11 mouse cellular contexts compared by ENCODE assay signal in genomic region chr3:105047616-105048015, GRCm38 (mm10). TPM values are rescaled to one million over a fixed set of nuclear protein-coding genes. Genes with fewer than 3 reads are reported as not detected.
DNase-seq lines count a peak whose midpoint lies in the region; ATAC-seq and TF ChIP-seq lines count a peak whose summit lies in the region.
"Had no signal": no experiment of that assay in that cellular context is flagged by ENCODE, and none has a peak within 500 bp of the region (broad histone marks: within the 10 kb centered on the region; RNA-seq: fewer than 3 reads in every experiment).

No protein-coding gene starts in this region.

- no peak for TF ChIP-seq CTCF in kidney, adult 2 months (conservative IDR thresholded peaks at IDR 0.05; ENCODE audit: insufficient read depth, insufficient read length, low read depth, low read length)

- no peak for TF ChIP-seq POLR2A in kidney, adult 2 months (IDR thresholded peaks at IDR 0.05; ENCODE audit: low read depth, low read length)

- no peaks in the 10 kb centered on the region for H3K36me3 ChIP-seq in kidney, adult 2 months (ENCODE audit: control insufficient read depth, insufficient read depth, low read length)
- no peaks in the 10 kb centered on the region for H3K36me3 ChIP-seq in kidney, embryonic 14.5 days (ENCODE audit: control insufficient read depth, insufficient read depth, low read length)
- peaks cover 23% of the 10 kb centered on the region for H3K36me3 ChIP-seq in limb, embryonic 10.5 days
- H3K36me3 ChIP-seq: embryonic facial prominence, embryonic 12.5 days had no signal

- ATAC-seq in kidney, embryonic 14.5 days (ENCODE audit: low FRiP score, low TSS enrichment), result no peak
- ATAC-seq in CD4-positive, CD25-positive, alpha-beta regulatory T cell, adult 4 months, result no peak

- 22% methylated on average over 8 of the region's 8 CpGs for WGBS in kidney, adult 2 months
- 55% methylated on average over 8 of the region's 8 CpGs for WGBS in kidney, embryonic 14.5 days
- 48% methylated on average over 8 of the region's 8 CpGs for WGBS in limb, embryonic 10.5 days

- no peak overlapping the region for H3K9ac ChIP-seq in kidney, embryonic 14.5 days (ENCODE audit: low read depth, low read length)
- H3K9ac ChIP-seq: embryonic facial prominence, embryonic 12.5 days had no signal

- H3K27ac ChIP-seq in kidney, adult 2 months (ENCODE audit: insufficient read depth, low read depth, low read length), result peak overlapping the region; percentile 42; the same call in 1 of the 2 replicates
- H3K27ac ChIP-seq in kidney, embryonic 14.5 days (ENCODE audit: low read depth, low read length), result no peak overlapping the region
- H3K27ac ChIP-seq in limb, embryonic 10.5 days, result peak overlapping the region; percentile 51; the same call in 1 of the 2 replicates
- H3K27ac ChIP-seq: embryonic facial prominence, embryonic 12.5 days had no signal

- H3K9me3 ChIP-seq in kidney, embryonic 14.5 days (ENCODE audit: control insufficient read depth, low read length), result no peaks in the 10 kb centered on the region
- no peaks in the 10 kb centered on the region for H3K9me3 ChIP-seq in limb, embryonic 10.5 days (replicated peaks)
- H3K9me3 ChIP-seq: embryonic facial prominence, embryonic 12.5 days had no signal

- H3K4me3 ChIP-seq in kidney, adult 2 months (ENCODE audit: insufficient read depth, low read depth, low read length), result no peak overlapping the region
- H3K4me3 ChIP-seq in kidney, embryonic 14.5 days (ENCODE audit: low read length), result no peak overlapping the region
- no peak overlapping the region for H3K4me3 ChIP-seq in limb, embryonic 10.5 days
- H3K4me3 ChIP-seq: embryonic facial prominence, embryonic 12.5 days had no signal

- H3K4me2 ChIP-seq in kidney, embryonic 14.5 days (replicated peaks; ENCODE audit: low read depth, low read length), result no peak overlapping the region
- H3K4me2 ChIP-seq: embryonic facial prominence, embryonic 12.5 days had no signal

- H3K4me1 ChIP-seq in kidney, adult 2 months (ENCODE audit: control insufficient read depth, insufficient read depth, low read length), result peaks cover 15% of the 10 kb centered on the region; the same call in 1 of the 2 replicates
- peaks cover 15% of the 10 kb centered on the region; the same call in 1 of the 2 replicates for H3K4me1 ChIP-seq in kidney, embryonic 14.5 days (ENCODE audit: control insufficient read depth, insufficient read depth, low read length)
- H3K4me1 ChIP-seq in limb, embryonic 10.5 days, result peaks cover 37% of the 10 kb centered on the region

- no peaks in the 10 kb centered on the region for H3K27me3 ChIP-seq in kidney, adult 2 months (replicated peaks; ENCODE audit: control insufficient read depth, insufficient read depth, low read length)
- no peaks in the 10 kb centered on the region for H3K27me3 ChIP-seq in kidney, embryonic 14.5 days (ENCODE audit: control insufficient read depth, insufficient read depth, low read length)
- H3K27me3 ChIP-seq in limb, embryonic 10.5 days (ENCODE audit: low read depth, poor library complexity, severe bottlenecking), result no peaks in the 10 kb centered on the region
- H3K27me3 ChIP-seq: embryonic facial prominence, embryonic 12.5 days had no signal

- peak; percentile 88 for DNase-seq in kidney, adult 2 months
- DNase-seq in adrenal gland, adult 8-10 months, result peak; percentile 38
- DNase-seq in heart, adult 18-20 months, result peak; percentile 85 to 90
- no peak for DNase-seq in limb, embryonic 10.5 days (ENCODE audit: low spot score)
- no peak for DNase-seq in cerebellum, adult 8-10 months
- no peak for DNase-seq in spleen, postnatal 14 days (ENCODE audit: low spot score in 2 of 2)

RNA-seq across cellular contexts. Expression of gene Cttnbp2nl, which starts 5.3 kb away (rescaled TPM):
- polyA plus RNA-seq in kidney, adult 2 months (2012; rRNA removed), result 3.6 and 4.2 TPM in 2 replicates
- 11.5 and 27.4 TPM in 2 replicates for polyA plus RNA-seq in kidney, embryonic 14.5 days (2014; fragmentation: Nextera tagmentation; extraction: Ambion mirVana)
- 10 to 100 TPM; 15.7 to 29.3 (median 20.8) TPM for total RNA-seq in adrenal gland, adult 8-10 months (2022)
- total RNA-seq in heart, adult 18-20 months (2021), result 10 to 100 TPM; 20.7 to 21.6 TPM
- 40.5 and 50.1 TPM in 2 replicates for polyA plus RNA-seq in limb, embryonic 10.5 days (2016; fragmentation: Nextera tagmentation; extraction: Ambion mirVana)
- polyA plus RNA-seq in CD4-positive, CD25-positive, alpha-beta regulatory T cell, adult 4 months (2017; shearing (Covaris generic)), result under 1 TPM in 1 of 2 experiments, not detected in 1; 0.15 TPM

RNA-seq across cellular contexts. Expression of gene 4930564D02Rik, which starts 19.0 kb away (rescaled TPM):
- polyA plus RNA-seq in kidney, adult 2 months (2012; rRNA removed), result not detected in 2 replicates
- polyA plus RNA-seq in kidney, embryonic 14.5 days (2014; fragmentation: Nextera tagmentation; extraction: Ambion mirVana), result not detected in 2 replicates
- total RNA-seq in adrenal gland, adult 8-10 months (2022), result not detected
- total RNA-seq in heart, adult 18-20 months (2021), result not detected
- not detected in 2 replicates for polyA plus RNA-seq in limb, embryonic 10.5 days (2016; fragmentation: Nextera tagmentation; extraction: Ambion mirVana)
- polyA plus RNA-seq in CD4-positive, CD25-positive, alpha-beta regulatory T cell, adult 4 months (2017; shearing (Covaris generic)), result not detected
- polyA plus RNA-seq: embryonic facial prominence, embryonic 12.5 days; limb, embryonic 11.5 days; stomach, embryonic 14.5 days had no signal

Comparison
In these comparisons a context has a peak if more than half of its experiments do, and no peak if none do; other contexts are left out.
1. DNase-seq: peak in kidney, adult 2 months (single experiment), adrenal gland, adult 8-10 months (single experiment) and heart, adult 18-20 months (2 of 2); none in limb, embryonic 10.5 days (single experiment), cerebellum, adult 8-10 months (single experiment) and spleen, postnatal 14 days (0 of 2).